Mouse (Mus musculus) CD8-positive naive resting alpha-beta T cell, adult 2 months (primary cell): ENCODE measurements around the gene Snta1.
A peak's percentile ranks its signal among the peaks of the same experiment; 100 is the strongest.
"Not testable (repeated sequence)": the region's sequence is repeated elsewhere in the genome, so short reads cannot be mapped to it uniquely, and the experiment has no call there.

Experiments
- DNase-seq, 2 experiments: peaks; one replicate each; pipeline ENCODE4 v3.0.0; 2022; ENCODE audit warnings: low read depth in 2 of 2, low spot score in 2 of 2

Gene Snta1

DNA sequence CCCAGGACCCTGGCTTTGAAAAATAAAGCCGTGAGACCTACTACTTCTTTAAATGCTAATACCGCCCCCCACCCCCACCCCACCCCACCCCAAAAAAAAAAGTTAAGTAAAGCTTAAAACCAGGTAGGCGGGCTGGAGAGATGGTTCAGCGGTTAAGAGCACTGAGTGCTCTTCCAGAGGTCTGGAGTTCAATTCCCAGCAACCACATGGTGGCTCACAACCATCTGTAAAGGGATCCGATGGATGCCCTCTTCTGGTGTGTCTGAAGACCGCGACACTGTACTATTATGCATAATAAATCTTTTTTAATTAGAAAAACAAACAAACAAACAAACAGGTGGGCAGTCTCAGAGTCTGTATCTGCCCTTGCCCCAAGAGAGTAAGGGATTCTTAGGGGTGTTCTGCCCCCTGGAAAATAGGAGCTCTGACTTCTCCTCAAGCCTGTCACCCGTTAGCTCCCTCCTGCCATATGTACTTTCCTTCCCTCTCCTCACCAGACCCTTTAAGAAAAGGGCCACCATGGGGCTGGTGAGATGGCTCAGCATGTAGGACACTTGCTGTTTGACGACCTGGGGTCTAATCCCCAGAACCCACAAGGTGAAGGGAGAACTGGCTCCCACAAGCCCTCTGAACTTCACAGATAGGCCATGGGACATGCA lies 34.9 kb downstream of the Snta1 start, which contains the start of gene Cdk5rap1:
Gene Cdk5rap1 (minus strand): TSS at position 169 of the 659 bp plus-strand sequence.
- no peak for DNase-seq

DNA sequence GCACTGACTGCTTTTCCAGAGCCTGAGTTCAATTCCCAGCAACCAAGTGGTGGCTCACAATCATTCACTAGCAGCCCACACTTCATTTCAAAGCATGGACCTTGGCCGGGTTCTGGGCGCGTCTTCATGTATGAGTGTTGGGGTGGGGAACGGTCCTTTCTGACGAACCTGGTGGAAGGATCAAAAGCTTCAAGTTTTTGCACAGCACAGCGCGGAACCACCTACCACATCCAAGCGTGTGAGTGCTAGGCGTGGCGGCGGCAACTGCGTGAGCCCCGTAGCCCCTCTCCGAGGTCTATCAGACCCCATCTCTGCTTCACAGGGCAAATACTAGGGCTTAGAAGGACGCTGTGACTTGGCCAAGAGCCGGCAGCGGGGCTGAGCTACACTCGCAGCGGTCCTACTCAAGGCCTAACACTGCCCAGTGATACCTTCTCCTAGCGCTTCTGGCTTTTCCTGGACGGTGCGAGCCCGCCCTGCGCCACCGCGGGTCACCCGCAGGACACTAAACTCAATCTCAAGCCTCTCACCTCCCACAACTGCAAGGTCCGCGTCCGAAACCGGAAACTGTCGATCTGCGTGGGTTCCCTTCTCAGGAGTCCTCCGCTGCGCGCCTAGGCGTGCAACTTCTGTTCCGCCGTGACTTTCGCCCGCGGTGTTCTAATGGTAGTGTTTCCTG lies 35.6 kb downstream of the Snta1 start:
- DNase-seq: peak; percentile 75 to 83

DNA sequence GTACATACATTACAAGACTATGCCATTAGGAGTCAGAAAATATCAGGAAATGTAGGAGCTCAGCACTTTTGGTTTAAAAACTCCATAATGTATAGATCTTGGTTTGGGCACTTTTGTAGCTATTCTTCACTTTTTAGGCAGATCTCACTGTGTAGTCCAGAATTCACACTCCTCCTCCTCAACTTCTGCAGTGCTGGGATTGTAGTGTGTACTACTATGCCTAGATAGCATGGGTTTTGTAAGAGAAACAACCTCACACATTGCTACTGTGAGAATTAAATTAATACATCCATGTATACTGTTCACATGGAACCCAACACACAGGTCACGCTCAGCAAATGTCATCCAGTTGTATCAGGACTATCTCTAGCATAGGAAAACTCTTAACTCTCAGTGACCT lies 40.4 kb downstream of the Snta1 start:
- DNase-seq: no peak

DNA sequence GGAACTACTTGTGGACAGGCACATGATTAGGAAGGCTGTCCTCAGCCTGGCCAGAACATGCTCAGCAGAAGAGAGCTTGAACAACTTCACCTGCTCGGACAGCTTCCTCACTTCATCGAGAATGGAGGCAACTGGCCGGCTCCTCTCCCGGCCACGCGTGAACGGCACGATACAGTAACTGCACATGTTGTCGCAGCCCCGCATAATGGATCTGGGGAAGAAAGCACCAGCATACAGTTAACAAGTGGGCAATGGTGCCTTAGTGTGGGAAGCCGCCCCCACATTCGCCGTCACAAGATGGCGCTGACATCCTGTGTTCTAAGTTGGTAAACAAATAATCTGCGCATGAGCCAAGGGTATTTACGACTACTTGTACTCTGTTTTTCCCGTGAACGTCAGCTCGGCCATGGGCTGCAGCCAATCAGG lies 53.9 kb downstream of the Snta1 start:
- not testable (repeated sequence) for DNase-seq

GRCm38 (mm10) chr2:154348152-154348551 lies 59.7 kb downstream of the Snta1 start:
- no peak for DNase-seq

DNA sequence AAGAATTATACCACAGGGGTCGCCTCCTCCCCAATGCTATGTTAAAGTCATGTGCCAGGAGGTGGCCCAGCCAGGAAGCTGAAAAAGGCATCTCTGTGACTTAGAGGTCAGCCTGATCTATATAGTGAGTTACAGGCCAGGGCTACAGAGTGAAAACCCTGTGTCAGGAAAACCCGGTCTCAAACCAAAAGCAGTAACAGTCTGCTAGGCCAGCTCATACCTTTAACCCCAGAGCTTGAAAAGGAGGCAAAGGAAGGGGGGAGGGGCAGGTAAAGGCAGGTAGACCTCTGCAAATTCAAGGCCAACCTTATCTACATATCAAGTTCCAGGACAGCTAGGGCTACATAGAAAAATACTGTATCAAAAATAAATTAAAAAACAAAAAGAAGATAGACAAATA lies 68.5 kb downstream of the Snta1 start:
- no peak for DNase-seq

- no peak for DNase-seq
These were observed 69.7 kb downstream of the Snta1 start for GRCm38 (mm10) chr2:154338161-154338560.

- DNase-seq: no peak
These were observed 72.3 kb downstream of the Snta1 start for GRCm38 (mm10) chr2:154335572-154335971.

DNA sequence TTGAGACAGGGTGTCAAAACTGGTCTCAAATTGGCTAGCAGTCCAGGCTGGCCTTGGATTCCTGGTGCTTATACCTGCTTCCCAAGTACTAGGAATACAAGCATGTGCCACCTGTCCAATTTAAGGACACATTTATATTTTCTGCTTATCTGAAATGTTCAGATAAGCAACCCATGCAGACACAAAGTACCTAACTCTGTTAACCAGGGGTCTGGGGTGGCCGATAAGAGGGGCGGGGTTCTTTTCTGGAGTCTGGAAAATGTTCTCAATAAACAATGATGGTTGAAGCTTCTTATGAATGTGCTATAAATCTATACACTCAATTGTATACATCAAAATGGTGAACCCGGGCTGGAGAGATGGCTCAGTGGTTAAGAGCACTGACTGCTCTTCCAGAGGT lies 81.0 kb downstream of the Snta1 start:
- no peak for DNase-seq
